8 mouse cellular contexts compared by ENCODE assay signal in genomic region chr17:21707343-21707996, GRCm38 (mm10). TPM values are rescaled to one million over a fixed set of nuclear protein-coding genes. Genes with fewer than 3 reads are reported as not detected.
DNase-seq lines count a peak whose midpoint lies in the region; ATAC-seq lines count a peak whose summit lies in the region.

Gene Zfp760, plus strand, starts transcription at chr17:21707741.

- no peaks in the 10 kb centered on the region for H3K27me3 ChIP-seq in heart, embryonic 10.5 days (ENCODE audit: insufficient read depth, poor library complexity, severe bottlenecking)
- H3K27me3 ChIP-seq in kidney, embryonic 15.5 days, result no peaks in the 10 kb centered on the region

- H3K4me2 ChIP-seq in kidney, embryonic 15.5 days, result peak within 1 kb of the TSS; percentile 54

- 3% methylated on average over 26 of the region's 26 CpGs for WGBS in heart, embryonic 10.5 days
- WGBS in kidney, embryonic 15.5 days, result 6% methylated on average over 26 of the region's 26 CpGs

- H3K27ac ChIP-seq in heart, embryonic 10.5 days, result peak within 1 kb of the TSS; percentile 92
- H3K27ac ChIP-seq in kidney, embryonic 15.5 days, result peak within 1 kb of the TSS; percentile 93

- peak; percentile 63 to 64 for DNase-seq in B cell, adult 2 months
- DNase-seq in brain, adult 2 months (ENCODE audit: low read depth, low spot score), result peak; percentile 93
- peak; percentile 95 for DNase-seq in heart, embryonic 10.5 days (ENCODE audit: low spot score)
- peak; percentile 86 for DNase-seq in liver
- DNase-seq in spleen, postnatal 4 days (ENCODE audit: low spot score in 2 of 2), result peak; percentile 67 to 78

- peaks cover 8% of the 10 kb centered on the region for H3K4me1 ChIP-seq in heart, embryonic 10.5 days
- H3K4me1 ChIP-seq in kidney, embryonic 15.5 days, result peaks cover 12% of the 10 kb centered on the region

- H3K36me3 ChIP-seq in heart, embryonic 10.5 days, result peaks cover 18% of the 10 kb centered on the region; the same call in 1 of the 2 replicates
- H3K36me3 ChIP-seq in kidney, embryonic 15.5 days, result peaks cover 19% of the 10 kb centered on the region

- H3K9ac ChIP-seq in kidney, embryonic 15.5 days, result peak within 1 kb of the TSS; percentile 50

- ATAC-seq in erythroblast, adult 5-6 weeks (replicated peaks; ENCODE audit: low FRiP score, poor library complexity, severe bottlenecking), result peak; percentile 93
- peak; percentile 99 for ATAC-seq in kidney, embryonic 15.5 days (replicated peaks; ENCODE audit: low FRiP score)
- peak; percentile 94 for ATAC-seq in monocyte, adult 5-6 weeks (replicated peaks; ENCODE audit: insufficient number of reproducible peaks, low FRiP score, low TSS enrichment, poor library complexity, severe bottlenecking)

- peak within 1 kb of the TSS; percentile 73 for H3K4me3 ChIP-seq in heart, embryonic 10.5 days
- peak within 1 kb of the TSS; percentile 56 for H3K4me3 ChIP-seq in kidney, embryonic 15.5 days (replicated peaks)

- H3K9me3 ChIP-seq in heart, embryonic 10.5 days, result no peaks in the 10 kb centered on the region
- H3K9me3 ChIP-seq in kidney, embryonic 15.5 days (replicated peaks), result no peaks in the 10 kb centered on the region

RNA-seq across cellular contexts. Expression of gene Zfp760, which starts in this region (rescaled TPM):
- total RNA-seq in erythroblast, adult 5-6 weeks (2015; ENCODE audit: low replicate concordance), result 0.63 and 10.2 TPM in 2 replicates
- 2.0 and 3.6 TPM in 2 replicates for total RNA-seq in erythroblast, adult 5-6 weeks (2017; ENCODE audit: low replicate concordance)
- polyA plus RNA-seq in heart, embryonic 10.5 days (2016; fragmentation: Nextera tagmentation; extraction: Ambion mirVana), result 7.8 and 11.0 TPM in 2 replicates
- 12.8 and 14.8 TPM in 2 replicates for polyA plus RNA-seq in kidney, embryonic 15.5 days (2015; fragmentation: Nextera tagmentation; extraction: Ambion mirVana)
- 1.8 to 8.8 TPM (median 5.2 TPM) in 3 replicates for total RNA-seq in monocyte, adult 5-6 weeks (2017)

Comparison
In these comparisons a context has a peak if more than half of its experiments do, and no peak if none do; other contexts are left out.
1. Peak in every context shown above with its lines: DNase-seq, ATAC-seq, H3K4me3 ChIP-seq and H3K27ac ChIP-seq.